In the genomic region with DNA sequence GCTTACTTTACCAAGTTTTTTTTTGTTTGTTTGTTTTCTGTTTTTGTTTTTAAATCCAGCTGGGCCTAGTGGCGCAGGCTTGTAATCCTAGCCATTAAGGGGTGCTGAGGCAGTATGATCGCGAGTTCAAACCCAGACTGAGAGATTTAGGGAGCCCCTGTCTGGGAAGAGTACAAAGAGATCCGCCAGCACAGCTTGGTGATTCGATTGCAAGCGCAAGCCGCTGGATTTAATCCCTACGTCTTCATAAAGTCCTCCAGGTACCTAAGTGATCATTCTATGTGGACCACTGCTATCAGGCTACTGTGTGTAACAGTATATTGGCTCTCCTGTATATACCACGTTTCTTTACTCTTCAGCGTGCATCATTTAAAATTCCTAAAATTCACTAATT, we compare ENCODE assay signal across 9 mouse cellular contexts. TPM values are rescaled to one million over a fixed set of nuclear protein-coding genes. Genes with fewer than 3 reads are reported as not detected.
A peak's percentile ranks its signal among the peaks of the same experiment; 100 is the strongest.
DNase-seq lines count a peak whose midpoint lies in the region; ATAC-seq and TF ChIP-seq lines count a peak whose summit lies in the region.
"Had no signal": no experiment of that assay in that cellular context is flagged by ENCODE, and none has a peak within 500 bp of the region (broad histone marks: within the 10 kb centered on the region; RNA-seq: fewer than 3 reads in every experiment).

No protein-coding gene starts in this region.

- ATAC-seq in liver, postnatal 0 days: no peak
- ATAC-seq: activated CD4-positive, CD25-positive, alpha-beta regulatory T cell, adult 4 months had no signal

- no peaks in the 10 kb centered on the region for H3K9me3 ChIP-seq in heart, embryonic 10.5 days
- no peaks in the 10 kb centered on the region for H3K9me3 ChIP-seq in ES-Bruce4 (replicated peaks; ENCODE audit: control insufficient read depth, insufficient read depth, low read length, poor library complexity, severe bottlenecking)
- H3K9me3 ChIP-seq in hindbrain, embryonic 10.5 days: no peaks in the 10 kb centered on the region
- H3K9me3 ChIP-seq in liver, postnatal 0 days (ENCODE audit: low read length): no peaks in the 10 kb centered on the region

- no peak for TF ChIP-seq EP300 in ES-Bruce4 (IDR thresholded peaks at IDR 0.05; ENCODE audit: insufficient read depth, low read depth, low read length)
- TF ChIP-seq EP300 in liver, postnatal 0 days (IDR thresholded peaks at IDR 0.05; ENCODE audit: low read depth): no peak

- H3K36me3 ChIP-seq in heart, embryonic 10.5 days: no peaks in the 10 kb centered on the region
- H3K36me3 ChIP-seq in ES-Bruce4 (ENCODE audit: control insufficient read depth, insufficient read depth, low read length, poor library complexity, severe bottlenecking): no peaks in the 10 kb centered on the region
- H3K36me3 ChIP-seq in hindbrain, embryonic 10.5 days: no peaks in the 10 kb centered on the region
- no peaks in the 10 kb centered on the region for H3K36me3 ChIP-seq in liver, postnatal 0 days (replicated peaks; ENCODE audit: insufficient read depth, low read length)

- peak overlapping the region; percentile 60 for H3K4me2 ChIP-seq in liver, postnatal 0 days (ENCODE audit: low read depth, low read length)

- H3K27me3 ChIP-seq in heart, embryonic 10.5 days (ENCODE audit: insufficient read depth, poor library complexity, severe bottlenecking): peaks cover 60% of the 10 kb centered on the region
- no peaks in the 10 kb centered on the region for H3K27me3 ChIP-seq in ES-Bruce4 (ENCODE audit: control insufficient read depth, insufficient read depth, low read length, poor library complexity, severe bottlenecking)
- H3K27me3 ChIP-seq in hindbrain, embryonic 10.5 days (ENCODE audit: insufficient read depth, poor library complexity, severe bottlenecking): peaks cover 86% of the 10 kb centered on the region
- no peaks in the 10 kb centered on the region for H3K27me3 ChIP-seq in liver, postnatal 0 days (ENCODE audit: insufficient read depth, low read length)

- TF ChIP-seq POLR2A in ES-Bruce4 (IDR thresholded peaks at IDR 0.05; ENCODE audit: insufficient read depth, low read length): no peak

- TF ChIP-seq CTCF in ES-Bruce4 (IDR thresholded peaks at IDR 0.05; ENCODE audit: low read depth, low read length): no peak
- no peak for TF ChIP-seq CTCF in liver, postnatal 0 days (IDR thresholded peaks at IDR 0.05; ENCODE audit: low read depth)

- H3K9ac ChIP-seq in ES-Bruce4 (ENCODE audit: low read depth, poor library complexity, severe bottlenecking): no peak overlapping the region
- no peak overlapping the region for H3K9ac ChIP-seq in liver, postnatal 0 days (replicated peaks)

- H3K27ac ChIP-seq in heart, embryonic 10.5 days: no peak overlapping the region
- no peak overlapping the region for H3K27ac ChIP-seq in ES-Bruce4 (ENCODE audit: insufficient read depth, low read length)
- no peak overlapping the region for H3K27ac ChIP-seq in hindbrain, embryonic 10.5 days
- no peak overlapping the region for H3K27ac ChIP-seq in liver, postnatal 0 days (ENCODE audit: low read depth)

- peak overlapping the region; percentile 57 for H3K4me3 ChIP-seq in heart, embryonic 10.5 days
- H3K4me3 ChIP-seq in ES-Bruce4 (ENCODE audit: low read depth, low read length): peak overlapping the region; percentile 59; the same call in 1 of the 2 replicates
- H3K4me3 ChIP-seq in hindbrain, embryonic 10.5 days: peak overlapping the region; percentile 53
- H3K4me3 ChIP-seq in liver, postnatal 0 days (ENCODE audit: low read depth, low read length): peak overlapping the region; percentile 21; the same call in 1 of the 2 replicates

- whole genome bisulfite sequencing in heart, embryonic 10.5 days: 34% methylated on average over 10 of the region's 10 CpGs
- 31% methylated on average over 10 of the region's 10 CpGs for WGBS in hindbrain, embryonic 10.5 days
- 34% methylated on average over 10 of the region's 10 CpGs for WGBS in liver, postnatal 0 days (ENCODE audit: insufficient replicate concordance)

- intact Hi-C loops in heart, postnatal 36 days (cut with DNase I): no loop called here

- H3K4me1 ChIP-seq in heart, embryonic 10.5 days: no peaks in the 10 kb centered on the region
- no peaks in the 10 kb centered on the region for H3K4me1 ChIP-seq in ES-Bruce4 (ENCODE audit: control insufficient read depth, insufficient read depth, low read length)
- peaks cover 8% of the 10 kb centered on the region; the same call in 1 of the 2 replicates for H3K4me1 ChIP-seq in hindbrain, embryonic 10.5 days (replicated peaks)
- no peaks in the 10 kb centered on the region for H3K4me1 ChIP-seq in liver, postnatal 0 days (ENCODE audit: insufficient read depth)

- DNase-seq in heart, embryonic 10.5 days (ENCODE audit: low spot score): no peak
- DNase-seq in heart, postnatal 36 days: no peak
- DNase-seq in hindbrain, embryonic 10.5 days (ENCODE audit: low spot score): no peak
- no peak for DNase-seq in liver, postnatal 0 days
- no peak for DNase-seq in thymus, postnatal 25 days
- no peak for DNase-seq in urinary bladder, postnatal 25 days (ENCODE audit: low spot score)
- no peak for DNase-seq in kidney, postnatal 4 days

RNA-seq across cellular contexts. Expression of a gene that starts 0.3 kb away (rescaled TPM):
- not detected in 2 replicates for polyA plus RNA-seq in heart, embryonic 10.5 days (2016; fragmentation: Nextera tagmentation; extraction: Ambion mirVana)
- total RNA-seq in heart, postnatal 36 days (2021): not detected
- not detected in 2 replicates for polyA plus RNA-seq in ES-Bruce4 (2011; ENCODE audit: insufficient read depth, insufficient read length, low read depth, missing spikeins)
- 0.34 and 0.50 TPM in 2 replicates for polyA plus RNA-seq in hindbrain, embryonic 10.5 days (2016; fragmentation: Nextera tagmentation; extraction: Ambion mirVana)
- polyA plus RNA-seq in liver, postnatal 0 days (2015; fragmentation: Nextera tagmentation; extraction: Ambion mirVana): not detected in 2 replicates
- polyA plus RNA-seq: activated CD4-positive, CD25-positive, alpha-beta regulatory T cell, adult 4 months had no signal
